Mouse (Mus musculus) neutrophil, adult 5-6 weeks (primary cell): Measurements from ENCODE around the gene Mgea5. TPM values are rescaled to one million over a fixed set of nuclear protein-coding genes. Genes with fewer than 3 reads are reported as not detected.
"Not testable (repeated sequence)": the region's sequence is repeated elsewhere in the genome, so short reads cannot be mapped to it uniquely, and the experiment has no call there.

Experiments used
- ATAC-seq: fragments of 151-379, 151-347 bp; 2 replicates; pipeline ENCODE4 v1.8.0; 2017; ENCODE audit warnings: mild to moderate bottlenecking, moderate TSS enrichment; ENCODE audit not compliant: insufficient number of reproducible peaks, poor library complexity, low FRiP score, severe bottlenecking; ENCODE audit errors: extremely low read depth
- total RNA-seq: library from RNA; stranded (forward); fragments of 200-1000 nt; gene quantifications from 2 replicates; pipeline ENCODE4 v1.2.3, GENCODE M21; 2017

Gene Mgea5
- 514 and 539 TPM in 2 replicates for total RNA-seq

GRCm38 (mm10) chr19:45783181-45783932 lies at the start of gene Mgea5:
Mgea5 (minus strand) TSS chr19:45783837.
- peak; percentile 95 for ATAC-seq

GRCm38 (mm10) chr19:45830679-45831078 lies 47.0 kb upstream of the Mgea5 start:
- ATAC-seq = no peak

- ATAC-seq = no peak
Observed at GRCm38 (mm10) chr19:45827736-45828135, 44.1 kb upstream of the Mgea5 start.

- no peak for ATAC-seq
Observed at GRCm38 (mm10) chr19:45827125-45827524, 43.5 kb upstream of the Mgea5 start.

GRCm38 (mm10) chr19:45826146-45826545 lies 42.5 kb upstream of the Mgea5 start:
- ATAC-seq = no peak

- ATAC-seq = no peak
Observed at GRCm38 (mm10) chr19:45821832-45822231, 38.2 kb upstream of the Mgea5 start.

- no peak for ATAC-seq
Observed at GRCm38 (mm10) chr19:45817816-45818490, 34.3 kb upstream of the Mgea5 start.

GRCm38 (mm10) chr19:45816727-45817126 lies 33.1 kb upstream of the Mgea5 start:
- ATAC-seq = no peak

GRCm38 (mm10) chr19:45815831-45816405 lies 32.3 kb upstream of the Mgea5 start, which contains the start of gene Kcnip2:
Kcnip2 (minus strand) TSS chr19:45816061.
- ATAC-seq = no peak

GRCm38 (mm10) chr19:45815170-45815569 lies 31.5 kb upstream of the Mgea5 start:
- ATAC-seq = no peak

- no peak for ATAC-seq
Observed at GRCm38 (mm10) chr19:45813801-45814200, 30.2 kb upstream of the Mgea5 start.

- ATAC-seq = peak; percentile 32; the same call in 1 of the 2 replicates
Observed at GRCm38 (mm10) chr19:45813263-45813662, 29.6 kb upstream of the Mgea5 start.

GRCm38 (mm10) chr19:45812673-45813252 lies 29.1 kb upstream of the Mgea5 start:
- ATAC-seq = no peak

GRCm38 (mm10) chr19:45812115-45812514 lies 28.5 kb upstream of the Mgea5 start:
- peak; percentile 49 for ATAC-seq

- ATAC-seq = no peak
Observed at GRCm38 (mm10) chr19:45811028-45811674, 27.5 kb upstream of the Mgea5 start.

- ATAC-seq = no peak
Observed at GRCm38 (mm10) chr19:45807732-45808131, 24.1 kb upstream of the Mgea5 start.

GRCm38 (mm10) chr19:45805817-45806216 lies 22.2 kb upstream of the Mgea5 start:
- not testable (repeated sequence) for ATAC-seq

- peak; percentile 97 for ATAC-seq
Observed at GRCm38 (mm10) chr19:45804593-45805368, 21.1 kb upstream of the Mgea5 start.
